Mouse (Mus musculus): ENCODE measurements around the gene Omd.

- no peak for TF ChIP-seq MAX (IDR thresholded peaks at IDR 0.05)
- TF ChIP-seq CTCF (IDR thresholded peaks at IDR 0.05; ENCODE audit: control insufficient read depth, insufficient read depth, insufficient read length): no peak
- TF ChIP-seq USF1 (IDR thresholded peaks at IDR 0.05; ENCODE audit: low read depth): no peak
These were observed 10.8 kb upstream of the Omd start for GRCm38 (mm10) chr13:49571418-49571817.
